Mouse (Mus musculus) neural tube, embryonic 11.5 days (tissue): Measurements from ENCODE around the gene Platr17. TPM values are rescaled to one million over a fixed set of nuclear protein-coding genes. Genes with fewer than 3 reads are reported as not detected.
A peak's percentile ranks its signal among the peaks of the same experiment; 100 is the strongest.
"Not testable (repeated sequence)": the region's sequence is repeated elsewhere in the genome, so short reads cannot be mapped to it uniquely, and the experiment has no call there.

ENCODE experiments used
- ATAC-seq: fragments of 200-750 bp; cut with Nextera tagmentation; 2 replicates; pipeline ENCODE4 v1.8.0; 2017; ENCODE audit warnings: moderate number of reproducible peaks, mild to moderate bottlenecking, moderate TSS enrichment, moderate library complexity; ENCODE audit not compliant: insufficient read depth, low FRiP score, low TSS enrichment
- DNase-seq: peaks from one replicate; pipeline ENCODE4 v3.0.0-alpha.2; 2015; ENCODE audit warnings: low spot score
- H3K27ac ChIP-seq: fragments of 300-500 bp; sonication (generic); 2 replicates; pipeline ENCODE4 v1.5.1; 2014; ENCODE audit warnings: low read depth, mild to moderate bottlenecking, low read length
- H3K27me3 ChIP-seq: fragments of 300-500 bp; sonication (generic); 2 replicates; pipeline ENCODE4 v1.6.1; 2014; ENCODE audit warnings: mild to moderate bottlenecking, low read length, mixed read lengths; ENCODE audit not compliant: control insufficient read depth, insufficient read depth
- H3K36me3 ChIP-seq: fragments of 300-500 bp; sonication (generic); 2 replicates; pipeline ENCODE4 v1.6.1; 2014; ENCODE audit warnings: mild to moderate bottlenecking, low read length, moderate library complexity, mixed read lengths; ENCODE audit not compliant: control insufficient read depth, insufficient read depth
- H3K4me1 ChIP-seq: fragments of 300-500 bp; sonication (generic); 2 replicates; pipeline ENCODE4 v1.6.1; 2014; ENCODE audit warnings: low read length, mixed read lengths; ENCODE audit not compliant: control insufficient read depth, insufficient read depth
- H3K4me2 ChIP-seq: fragments of 300-500 bp; sonication (generic); 2 replicates; pipeline ENCODE4 v1.6.1; 2014; ENCODE audit warnings: low read depth, mild to moderate bottlenecking, moderate library complexity
- H3K4me3 ChIP-seq: fragments of 300-500 bp; sonication (generic); 2 replicates; pipeline ENCODE4 v1.5.1; 2014; ENCODE audit warnings: low read depth, low read length
- H3K9ac ChIP-seq: fragments of 300-500 bp; sonication (generic); 2 replicates; pipeline ENCODE4 v1.6.1; 2014; ENCODE audit warnings: mild to moderate bottlenecking, low read length
- H3K9me3 ChIP-seq: fragments of 300-500 bp; sonication (generic); 2 replicates; pipeline ENCODE4 v1.6.1; 2016; ENCODE audit warnings: low read length; ENCODE audit not compliant: control insufficient read depth
- WGBS: fragments of 180-500 bp; shearing (Covaris S2); extraction: QIAGEN DNeasy Blood & Tissue Kit; methylation state at CpG from one replicate; pipeline ENCODE4 v1.1.7; 2014; 5-methylcytosine and 5-hydroxymethylcytosine counted together
- polyA plus RNA-seq: library from polyadenylated mRNA; unstranded; fragments of >200 nt; fragmentation: Nextera tagmentation; extraction: Ambion mirVana; gene quantifications from 2 replicates; pipeline ENCODE4 v1.2.1, GENCODE M21; 2014

Platr17 gene
- polyA plus RNA-seq, 1 experiment from 2014 or later = not detected

- no peak overlapping the region for H3K4me3 ChIP-seq
- DNase-seq (no peak), ATAC-seq (no peak)
- H3K27me3 ChIP-seq = no peaks in the 10 kb centered on the region
- no peak overlapping the region for H3K4me2 ChIP-seq
- 80% methylated on average over 7 of the region's 7 CpGs for WGBS
- no peaks in the 10 kb centered on the region for H3K36me3 ChIP-seq
- H3K4me1 ChIP-seq = no peaks in the 10 kb centered on the region
- H3K9me3 ChIP-seq = no peaks in the 10 kb centered on the region
- no peak overlapping the region for H3K9ac ChIP-seq
- no peak overlapping the region for H3K27ac ChIP-seq
These were observed 4.5 kb upstream of the Platr17 start for GRCm38 (mm10) chr17:33900281-33900988.

DNA sequence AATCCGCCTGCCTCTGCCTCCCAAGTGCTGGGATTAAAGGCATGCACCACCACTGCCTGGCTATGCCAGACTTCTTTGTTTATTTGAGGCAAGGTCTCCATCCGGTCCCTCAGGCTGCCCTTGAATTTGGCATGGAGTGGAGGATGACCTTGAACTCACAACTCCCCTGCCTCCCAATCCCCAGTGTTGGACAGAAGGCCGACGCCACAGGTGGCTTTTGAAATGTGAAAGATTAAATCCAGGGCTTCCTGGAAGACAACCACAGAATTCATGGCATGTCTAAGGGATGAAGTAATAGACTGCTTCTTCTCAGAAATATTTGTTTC is 4.0 kb upstream of the Platr17 start:
- DNase-seq = no peak
- no peaks in the 10 kb centered on the region for H3K9me3 ChIP-seq

GRCm38 (mm10) chr17:33901653-33902052 is 3.3 kb upstream of the Platr17 start:
- Histone ChIP-seq H3K4me2 (no peak overlapping the region), H3K9ac (no peak overlapping the region), H3K4me1 (no peaks in the 10 kb centered on the region), H3K27ac (no peak overlapping the region), H3K36me3 (no peaks in the 10 kb centered on the region), H3K4me3 (no peak overlapping the region), H3K9me3 (no peaks in the 10 kb centered on the region), H3K27me3 (no peaks in the 10 kb centered on the region)
- WGBS = 68% methylated on average over 4 of the region's 4 CpGs
- DNase-seq (no peak), ATAC-seq (no peak)

More for the DNA sequence above, 4.0 kb upstream of the Platr17 start:
- Histone ChIP-seq H3K27me3 (no peaks in the 10 kb centered on the region), H3K4me1 (no peaks in the 10 kb centered on the region), H3K9ac (no peak overlapping the region), H3K27ac (no peak overlapping the region), H3K4me2 (no peak overlapping the region), H3K36me3 (no peaks in the 10 kb centered on the region), H3K4me3 (no peak overlapping the region)
- 88% methylated on average over 4 of the region's 4 CpGs for WGBS
- no peak for ATAC-seq

DNA sequence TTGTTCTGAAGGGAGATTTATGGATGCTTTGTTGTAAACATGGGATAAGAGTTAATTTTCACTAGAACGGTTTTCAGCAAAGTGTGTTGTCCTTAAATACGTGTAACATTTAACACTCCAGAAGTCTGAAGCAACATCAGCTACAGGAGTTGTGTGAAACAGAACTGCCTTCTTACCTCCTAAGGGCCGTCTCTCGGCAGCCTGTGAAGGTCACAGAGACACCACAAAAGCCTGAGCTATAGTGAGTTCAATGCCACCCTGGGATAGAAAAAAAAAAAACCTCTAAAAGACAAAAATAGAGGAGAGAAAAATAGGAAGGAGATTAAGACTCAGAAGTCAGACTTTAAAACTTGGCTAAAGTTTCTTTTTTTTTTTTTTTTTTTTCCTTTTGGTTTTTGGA is 2.9 kb upstream of the Platr17 start:
- DNase-seq (no peak), ATAC-seq (no peak)
- 50% methylated on average over 4 of the region's 4 CpGs for WGBS
- Histone ChIP-seq H3K4me1 (no peaks in the 10 kb centered on the region), H3K4me3 (no peak overlapping the region), H3K4me2 (no peak overlapping the region), H3K27ac (no peak overlapping the region), H3K36me3 (no peaks in the 10 kb centered on the region), H3K27me3 (no peaks in the 10 kb centered on the region), H3K9me3 (no peaks in the 10 kb centered on the region), H3K9ac (no peak overlapping the region)

DNA sequence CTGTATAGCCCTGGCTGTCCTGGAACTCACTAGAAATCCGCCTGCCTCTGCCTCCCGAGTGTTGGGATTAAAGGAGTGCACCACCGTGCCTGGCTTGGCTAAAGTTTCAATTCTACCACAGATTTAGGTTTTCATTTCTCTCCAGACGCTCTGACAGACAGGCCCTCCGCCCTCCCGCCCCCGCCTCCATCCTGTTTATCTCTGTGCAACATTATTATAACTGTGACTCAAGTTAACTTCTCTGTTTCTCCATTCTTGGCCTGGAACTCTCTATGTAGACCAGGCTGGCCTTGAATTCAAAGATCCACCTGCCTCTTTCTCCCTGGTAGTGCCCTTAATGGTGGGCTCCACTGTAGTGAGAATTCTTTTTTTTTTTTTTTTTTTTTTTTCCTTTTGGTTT is 2.4 kb upstream of the Platr17 start:
- no peak for DNase-seq
- no peaks in the 10 kb centered on the region for H3K9me3 ChIP-seq
- no peaks in the 10 kb centered on the region for H3K27me3 ChIP-seq
- no peaks in the 10 kb centered on the region for H3K4me1 ChIP-seq
- no peaks in the 10 kb centered on the region for H3K36me3 ChIP-seq
- H3K4me3 ChIP-seq = no peak overlapping the region
- WGBS = 85% methylated on average over 7 of the region's 7 CpGs
- H3K27ac ChIP-seq = no peak overlapping the region
- H3K4me2 ChIP-seq = no peak overlapping the region
- no peak overlapping the region for H3K9ac ChIP-seq
- ATAC-seq = no peak

GRCm38 (mm10) chr17:33903911-33904651 is 854 bp upstream of the Platr17 start:
- not testable (repeated sequence) for H3K4me3 ChIP-seq, H3K9ac ChIP-seq, DNase-seq, H3K27ac ChIP-seq, H3K36me3 ChIP-seq, H3K4me1 ChIP-seq, ATAC-seq, H3K27me3 ChIP-seq, H3K4me2 ChIP-seq, H3K9me3 ChIP-seq
- WGBS = 70% methylated on average over 6 of the region's 6 CpGs

DNA sequence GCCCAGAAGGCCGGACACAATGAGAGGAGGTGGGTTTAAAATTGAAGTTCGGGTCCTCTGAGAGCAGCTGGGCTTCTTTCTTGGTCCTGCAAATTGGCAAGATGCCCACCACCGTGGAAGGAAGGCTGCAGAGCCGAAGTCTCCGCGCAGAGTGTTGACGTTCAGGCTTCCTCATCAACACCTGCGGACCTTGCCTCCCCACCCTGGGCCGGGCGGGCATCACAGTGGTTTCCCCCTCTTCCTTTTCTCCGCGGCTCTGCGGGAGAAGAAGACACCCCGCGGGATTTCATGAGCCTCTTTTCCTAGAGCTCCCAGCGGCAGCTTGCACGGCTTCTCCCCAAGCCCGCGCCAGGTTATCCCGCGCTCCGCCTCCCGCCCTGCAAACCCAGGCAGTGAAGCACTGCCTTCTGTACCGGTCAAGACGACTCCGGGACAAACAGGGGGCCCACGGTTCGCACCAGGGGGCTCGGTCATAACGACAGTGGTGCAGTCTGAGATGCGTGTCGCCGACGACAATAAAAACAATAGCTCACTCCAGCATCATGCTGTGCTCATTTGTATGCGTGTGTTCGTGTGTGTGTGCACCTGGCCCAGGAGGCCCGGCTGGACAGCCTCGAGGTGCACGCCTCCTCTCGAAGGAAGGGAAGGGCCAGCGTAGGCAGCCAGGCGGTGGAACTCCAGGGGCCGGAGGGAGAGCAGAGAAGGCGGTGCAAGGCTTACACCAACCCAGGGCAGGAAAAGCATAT is 3.6 kb downstream of the Platr17 start:
- H3K27ac ChIP-seq = peak overlapping the region; percentile 85
- H3K9me3 ChIP-seq = no peaks in the 10 kb centered on the region
- peaks cover 15% of the 10 kb centered on the region for H3K4me1 ChIP-seq
- DNase-seq (peak; percentile 24), ATAC-seq (peak; percentile 48; the same call in 1 of the 2 replicates)
- WGBS = under 1% methylated on average over 43 of the region's 44 CpGs
- peak overlapping the region; percentile 85 for H3K4me3 ChIP-seq
- H3K9ac ChIP-seq = peak overlapping the region; percentile 52
- H3K36me3 ChIP-seq = peaks cover 16% of the 10 kb centered on the region
- peak overlapping the region; percentile 68 for H3K4me2 ChIP-seq
- H3K27me3 ChIP-seq = no peaks in the 10 kb centered on the region

- peak; percentile 95 for ATAC-seq
- Histone ChIP-seq H3K4me3 (peak within 1 kb of the TSS; percentile 85), H3K36me3 (peaks cover 23% of the 10 kb centered on the region), H3K27ac (peak within 1 kb of the TSS; percentile 85), H3K9me3 (no peaks in the 10 kb centered on the region), H3K9ac (peak within 1 kb of the TSS; percentile 77), H3K27me3 (no peaks in the 10 kb centered on the region), H3K4me2 (peak within 1 kb of the TSS; percentile 68), H3K4me1 (peaks cover 15% of the 10 kb centered on the region)
- peak; percentile 99 for DNase-seq
- under 1% methylated on average over 68 of the region's 68 CpGs for WGBS
These were observed 4.3 kb downstream of the Platr17 start, which contains the start of gene Daxx for GRCm38 (mm10) chr17:33909077-33909868. Gene Daxx (plus strand): TSS chr17:33909414.
